Mouse (Mus musculus): ENCODE data around the gene Vgf.

Gene Vgf

GRCm38 (mm10) chr5:137030416-137030810 is 4.2 kb downstream of the Vgf start:
- DNase-seq (ENCODE audit: low read depth) = no peak

- DNase-seq (ENCODE audit: low read depth) = no peak
Measured at GRCm38 (mm10) chr5:137031076-137032032, 5.2 kb downstream of the Vgf start.

GRCm38 (mm10) chr5:137032033-137032421 is 5.8 kb downstream of the Vgf start:
- no peak for DNase-seq (ENCODE audit: low read depth)

DNA sequence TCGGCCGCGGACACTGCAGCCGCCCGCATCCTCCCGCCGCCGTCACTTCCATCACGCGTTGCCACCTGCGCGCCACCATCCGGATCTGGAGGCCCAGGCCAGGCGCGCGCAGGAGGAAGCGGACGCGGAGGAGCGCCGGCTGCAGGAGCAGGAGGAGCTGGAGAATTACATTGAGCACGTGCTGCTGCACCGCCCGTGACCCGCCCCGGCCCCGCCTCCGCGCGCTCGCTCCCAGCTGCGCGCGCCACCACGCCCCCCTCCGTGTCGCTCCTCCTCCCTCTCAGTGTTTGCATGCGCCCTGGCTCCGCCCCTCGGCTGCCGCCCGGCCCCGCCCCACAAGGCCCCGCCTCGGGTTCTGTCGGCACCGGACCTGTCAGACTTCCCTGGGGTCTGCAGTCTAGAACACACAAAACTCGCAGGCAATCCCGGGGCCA is 6.5 kb downstream of the Vgf start:
- peak; percentile 93 for DNase-seq (ENCODE audit: low read depth)

DNA sequence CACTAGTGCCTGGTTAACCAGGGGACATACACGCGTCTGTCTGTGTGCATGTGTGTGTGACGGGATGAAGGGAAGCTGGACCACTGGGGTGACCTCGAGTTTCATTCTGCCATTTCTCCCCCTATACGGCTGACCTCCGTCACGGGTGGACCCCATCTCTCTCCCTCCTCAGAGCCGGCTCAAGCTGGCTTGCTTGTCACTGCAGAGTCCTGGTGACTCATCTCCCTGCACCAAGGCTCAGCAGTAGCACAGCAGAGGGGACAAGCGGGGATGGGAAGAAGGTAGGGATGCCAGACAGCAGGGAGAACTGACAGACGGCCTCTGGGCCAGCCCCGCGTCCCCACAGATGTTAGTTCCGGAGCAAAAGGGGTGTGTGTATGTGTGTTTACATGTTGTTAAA is 10.0 kb downstream of the Vgf start:
- no peak for DNase-seq (ENCODE audit: low read depth)

- no peak for DNase-seq (ENCODE audit: low read depth)
Measured at GRCm38 (mm10) chr5:137039453-137039852, 13.3 kb downstream of the Vgf start.

GRCm38 (mm10) chr5:137041442-137041841 is 15.2 kb downstream of the Vgf start:
- no peak for DNase-seq (ENCODE audit: low read depth)

DNA sequence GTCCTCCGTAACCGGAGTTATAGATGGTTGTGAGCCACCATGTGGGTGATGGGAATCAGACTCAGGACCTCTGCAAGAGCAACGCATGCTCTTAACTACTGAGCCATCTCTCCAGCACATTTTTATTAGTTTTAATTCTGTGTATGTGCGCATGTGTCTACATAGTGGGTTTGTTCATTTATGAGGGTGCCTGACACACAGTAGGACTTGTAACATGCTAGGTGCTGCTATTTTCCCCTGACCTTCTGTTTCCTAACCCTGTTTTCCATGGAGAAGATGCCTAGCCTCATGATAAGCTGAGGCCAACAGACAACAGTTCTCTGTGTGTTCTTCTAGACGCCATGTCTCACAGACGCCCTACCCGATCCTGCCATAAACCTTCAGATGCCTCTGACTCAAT is 17.8 kb downstream of the Vgf start:
- DNase-seq (ENCODE audit: low read depth) = no peak

DNA sequence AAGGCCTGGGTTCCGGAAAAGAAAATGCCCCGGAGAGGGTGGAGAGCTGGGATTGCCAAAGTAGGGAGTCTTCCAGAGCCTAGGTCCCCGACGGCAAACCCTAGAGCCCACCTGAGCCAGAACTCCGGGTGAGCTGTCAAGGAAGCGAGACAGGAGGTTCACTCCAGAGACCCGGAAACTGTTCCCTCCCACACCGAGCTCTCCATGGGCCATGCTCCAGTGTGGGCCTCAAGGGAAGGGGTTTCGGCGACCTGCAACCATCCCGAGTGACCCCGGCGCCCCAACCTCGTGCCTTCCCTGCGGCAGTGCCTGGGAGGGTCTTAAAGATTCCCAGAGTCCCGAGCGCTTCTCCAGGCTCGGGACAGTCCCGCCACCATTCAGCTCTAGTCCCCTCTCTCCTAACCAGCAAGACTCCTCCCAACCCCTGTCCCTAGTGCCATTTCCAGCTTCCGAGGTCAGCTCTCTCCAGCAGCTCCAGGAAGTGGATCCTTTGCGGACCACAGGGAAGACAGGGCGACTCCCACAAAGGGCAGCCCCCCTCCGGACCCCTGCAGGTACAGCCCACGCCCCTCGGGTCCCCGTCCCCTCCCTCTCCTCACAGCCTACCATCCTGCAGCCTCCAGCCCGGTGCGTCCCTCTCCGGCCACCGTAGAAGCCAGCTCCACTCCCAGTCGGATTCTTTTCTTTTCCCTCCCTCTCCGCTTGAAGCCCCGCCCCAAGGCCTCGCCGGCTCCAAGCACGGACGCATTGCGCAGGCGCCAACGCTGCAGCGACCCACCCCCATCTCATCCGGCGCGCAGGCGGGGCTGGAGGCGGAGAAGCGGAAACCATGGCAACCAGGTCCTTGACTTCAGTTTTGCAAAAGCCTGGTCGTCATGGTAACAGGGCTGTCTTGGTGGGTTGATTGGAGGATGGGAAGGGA is 19.5 kb downstream of the Vgf start, which contains the start of gene Ap1s1:
Gene Ap1s1, minus strand, starts transcription at position 734 of the 922 bp plus-strand sequence.
- DNase-seq (ENCODE audit: low read depth) = peak; percentile 97

GRCm38 (mm10) chr5:137046324-137046718 is 20.1 kb downstream of the Vgf start:
- no peak for DNase-seq (ENCODE audit: low read depth)

DNA sequence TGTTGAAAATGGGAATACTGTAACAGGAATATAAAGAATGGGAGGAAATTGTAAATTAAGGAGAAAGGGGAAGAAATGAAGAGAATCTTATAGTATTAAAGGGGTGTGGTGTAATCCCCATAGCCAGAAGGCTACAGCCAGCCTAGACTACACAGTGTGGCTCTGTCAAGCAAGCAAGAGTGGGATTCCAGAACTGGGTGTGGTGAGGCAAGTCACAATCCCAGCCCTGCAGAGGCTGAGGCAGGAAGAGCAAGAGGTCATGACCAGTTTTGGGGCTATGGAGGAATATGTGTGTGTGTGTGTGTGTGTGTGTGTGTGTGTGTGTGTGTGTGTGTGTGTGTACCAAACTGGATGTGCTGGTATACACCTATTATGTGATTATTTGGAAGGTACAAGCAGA is 20.8 kb downstream of the Vgf start:
- no peak for DNase-seq (ENCODE audit: low read depth)

DNA sequence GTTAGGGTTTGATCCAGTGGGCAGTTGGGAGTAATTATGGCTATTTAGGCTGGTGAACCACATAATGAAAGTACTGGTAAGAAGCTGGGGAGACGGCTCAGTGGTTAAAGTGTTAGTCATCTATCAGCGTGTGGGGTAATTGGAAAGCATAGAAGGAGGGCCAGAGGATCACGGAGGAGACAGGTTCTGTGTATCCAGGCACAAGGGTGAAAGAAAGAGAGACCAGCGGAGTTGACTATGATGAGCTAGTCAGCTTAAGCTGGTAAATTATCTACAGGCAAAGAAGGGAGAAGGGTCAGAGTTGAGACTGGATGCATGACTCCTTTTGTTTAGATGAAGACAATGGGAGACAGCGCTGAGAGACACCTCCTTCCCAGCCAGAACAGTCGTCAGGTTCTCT is 24.9 kb downstream of the Vgf start:
- DNase-seq (ENCODE audit: low read depth) = no peak

- DNase-seq (ENCODE audit: low read depth) = no peak
Measured at GRCm38 (mm10) chr5:137051914-137052505, 25.8 kb downstream of the Vgf start.

DNA sequence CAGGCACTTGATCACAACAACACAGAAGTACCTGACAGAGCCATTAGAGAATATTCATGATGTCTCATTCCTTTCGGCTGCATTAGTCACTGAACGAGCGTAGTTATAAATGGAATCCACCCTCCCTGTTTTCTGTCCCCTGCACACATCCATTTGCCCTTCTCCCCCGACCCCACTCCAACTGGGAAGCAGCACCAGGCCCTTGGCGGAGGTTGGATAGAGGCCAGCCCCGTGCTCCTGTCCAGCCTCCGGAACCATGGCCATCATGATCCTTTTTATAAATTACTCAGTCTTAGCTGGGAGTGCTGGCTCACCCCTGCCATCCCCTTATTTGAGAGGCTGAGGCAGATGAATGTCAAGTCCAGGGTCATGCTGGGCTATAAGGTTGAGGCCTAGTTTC is 28.1 kb downstream of the Vgf start:
- DNase-seq (ENCODE audit: low read depth) = no peak

- no peak for DNase-seq (ENCODE audit: low read depth)
Measured at GRCm38 (mm10) chr5:137054873-137055272, 28.7 kb downstream of the Vgf start.

DNA sequence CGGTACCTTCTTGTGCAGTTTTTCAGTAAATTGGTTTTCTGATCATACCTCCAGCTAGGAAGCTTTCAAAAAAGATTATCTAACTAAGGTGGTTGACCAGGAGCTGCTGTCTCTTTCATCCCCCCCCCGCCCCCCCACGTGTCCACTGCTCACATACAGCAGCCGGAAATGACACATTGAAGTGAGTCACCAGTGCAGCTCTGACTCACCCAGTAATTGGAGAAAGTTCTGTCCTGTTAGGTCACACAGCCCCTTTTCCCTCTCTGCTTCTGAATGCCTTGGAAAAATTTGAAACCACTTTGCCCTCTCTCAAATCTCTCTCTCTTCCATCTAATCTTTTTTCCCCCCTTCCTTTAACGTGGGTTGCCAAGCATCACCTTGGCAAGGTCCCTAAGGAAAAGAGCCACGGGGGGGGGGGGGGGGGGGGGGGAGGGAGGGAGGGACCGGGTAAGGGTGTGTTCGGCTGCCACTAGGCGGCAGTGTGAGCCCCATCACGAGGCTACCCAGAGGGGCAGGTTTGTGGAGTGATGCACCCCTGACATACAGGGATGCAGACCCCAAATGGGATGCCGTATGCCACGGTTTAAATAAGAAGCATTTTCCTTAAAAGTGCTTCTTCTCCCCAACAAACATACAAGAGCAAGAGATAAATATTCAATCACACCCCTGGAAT is 35.8 kb downstream of the Vgf start:
- peak; percentile 96 for DNase-seq (ENCODE audit: low read depth)

DNA sequence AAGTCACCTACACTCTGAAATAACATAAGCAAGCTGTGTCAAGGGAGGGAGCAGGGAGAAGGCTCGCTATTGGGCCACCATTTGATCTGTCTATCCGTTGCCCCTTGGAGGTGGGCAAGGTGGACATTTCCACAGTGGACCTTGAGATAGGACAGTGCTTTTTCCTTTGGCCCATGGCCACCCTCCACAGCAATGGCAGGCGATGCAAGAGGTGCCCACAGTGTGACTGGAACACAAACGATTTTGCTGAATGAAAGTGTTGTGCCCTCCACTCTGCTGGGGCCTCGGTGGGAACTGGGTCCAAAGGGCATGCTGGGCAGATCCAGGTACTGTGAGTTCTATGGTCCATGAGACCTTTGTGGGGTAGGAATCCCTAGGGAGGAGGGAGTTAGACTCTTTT is 36.4 kb downstream of the Vgf start:
- DNase-seq (ENCODE audit: low read depth) = no peak

- peak; percentile 54 for DNase-seq (ENCODE audit: low read depth)
Measured at GRCm38 (mm10) chr5:137065454-137065853, 39.3 kb downstream of the Vgf start.

DNA sequence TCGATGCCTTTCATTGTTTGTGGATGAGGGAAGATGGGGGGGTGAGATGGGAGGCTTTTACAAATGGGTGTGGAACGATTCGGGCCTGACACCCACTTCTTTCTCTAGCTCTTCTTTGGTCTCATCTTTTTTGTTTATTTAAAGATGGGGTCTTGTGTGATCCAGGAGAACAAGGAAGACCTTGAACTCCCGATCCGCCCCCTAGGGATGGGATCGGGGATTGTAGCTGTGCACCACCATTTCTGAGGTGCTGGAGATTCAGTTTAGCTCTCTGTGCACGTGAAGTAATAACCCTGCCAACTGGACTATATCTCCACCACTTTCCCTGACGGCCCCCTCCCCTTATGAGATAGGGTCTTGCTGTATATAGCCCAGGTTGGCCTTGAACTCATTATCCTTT is 39.7 kb downstream of the Vgf start:
- DNase-seq (ENCODE audit: low read depth) = no peak

DNA sequence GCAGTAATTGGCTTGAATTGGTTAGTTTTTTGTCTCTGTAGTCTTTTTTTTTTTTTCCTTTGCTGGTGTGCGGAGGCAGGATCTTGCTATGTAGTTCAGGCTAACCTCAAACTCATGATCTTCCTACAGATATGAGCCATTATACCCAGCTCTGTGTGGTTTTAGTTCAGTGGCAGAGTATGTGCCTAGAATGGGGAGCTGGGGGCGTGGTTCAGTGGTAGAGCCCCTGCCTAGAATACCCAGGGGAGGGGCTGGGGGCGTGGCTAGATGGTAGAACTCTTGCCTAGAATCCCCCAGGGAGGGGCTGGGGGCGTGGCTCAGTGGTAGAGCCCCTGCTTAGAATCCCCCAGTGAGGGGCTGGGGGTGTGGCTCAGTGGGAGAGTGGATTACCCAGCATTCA is 42.5 kb downstream of the Vgf start:
- DNase-seq (ENCODE audit: low read depth) = peak; percentile 83

DNA sequence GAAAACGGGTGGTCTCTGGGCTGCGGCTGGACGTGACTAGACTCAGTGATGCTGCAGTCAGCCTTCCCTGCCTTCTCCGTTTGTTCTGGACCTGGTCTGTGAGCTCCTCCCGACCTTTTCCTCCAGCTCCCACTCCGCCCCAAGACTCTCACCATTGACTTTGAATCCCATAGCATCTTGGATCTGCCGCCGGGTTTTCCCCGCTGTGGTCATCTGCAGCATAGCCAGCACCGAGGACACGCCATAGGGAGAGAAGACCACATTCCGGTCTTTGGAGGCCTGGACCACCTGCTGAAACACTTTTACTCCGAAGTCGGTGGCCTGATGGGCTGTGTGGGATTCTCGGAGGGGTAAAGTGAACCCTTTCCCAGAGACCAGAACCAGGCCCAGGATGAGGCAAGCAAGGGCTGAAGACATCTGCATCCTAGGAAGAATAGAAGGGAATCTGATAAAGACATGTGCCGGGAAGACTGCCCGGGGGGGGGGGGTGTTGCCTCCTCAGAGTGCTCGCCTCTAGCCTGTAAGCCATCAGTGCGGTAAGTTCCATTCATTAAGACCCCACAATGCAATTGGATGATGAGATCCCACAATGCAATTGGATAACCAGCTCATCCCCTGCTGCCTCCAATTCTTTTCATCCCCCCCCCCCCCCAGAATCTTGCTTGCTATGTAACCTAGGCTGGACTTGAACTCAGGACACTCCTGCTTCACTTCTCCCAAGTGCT is 44.9 kb downstream of the Vgf start:
- DNase-seq (ENCODE audit: low read depth) = no peak

All from 416B (cell line).